Mouse (Mus musculus) C2C12 (cell line): Measurements from ENCODE around the gene Ubald1. TPM values are rescaled to one million over a fixed set of nuclear protein-coding genes. Genes with fewer than 3 reads are reported as not detected.

ENCODE experiments used
- H3K27me3 ChIP-seq: one replicate; pipeline ENCODE4 v1.6.1; 2011; ENCODE audit not compliant: control insufficient read depth, insufficient read depth, insufficient read length
- H3K36me3 ChIP-seq: one replicate; pipeline ENCODE4 v1.6.1; 2011; ENCODE audit not compliant: control insufficient read depth, insufficient read depth
- H3K4me3 ChIP-seq: one replicate; pipeline ENCODE4 v1.5.1; 2011; ENCODE audit warnings: mild to moderate bottlenecking, control low read depth; ENCODE audit not compliant: poor library complexity, insufficient read depth, severe bottlenecking
- H3K79me2 ChIP-seq: one replicate; pipeline ENCODE4 v1.6.1; 2011; ENCODE audit not compliant: control insufficient read depth, insufficient read depth
- H3K79me3 ChIP-seq: one replicate; pipeline ENCODE4 v1.6.1; 2011; ENCODE audit warnings: low read depth, control low read depth
- H3ac ChIP-seq: one replicate; pipeline ENCODE3; 2011; ENCODE audit warnings: low read depth; ENCODE audit not compliant: control insufficient read depth, insufficient read length
- CEBPB ChIP-seq: IDR thresholded peaks from one replicate; pipeline ENCODE4 v1.6.1; 2011; ENCODE audit warnings: low read depth, mild to moderate bottlenecking, control low read depth, moderate library complexity
- CTCF ChIP-seq: IDR thresholded peaks from one replicate; pipeline ENCODE4 v1.5.1; 2011; ENCODE audit not compliant: control insufficient read depth, insufficient read depth, insufficient read length
- FOSL1 ChIP-seq: IDR thresholded peaks from one replicate; pipeline ENCODE4 v1.8.0; 2011; ENCODE audit warnings: mild to moderate bottlenecking, low read length; ENCODE audit not compliant: poor library complexity, insufficient read depth, severe bottlenecking
- MAX ChIP-seq: IDR thresholded peaks from one replicate; pipeline ENCODE4 v1.6.1; 2011; ENCODE audit warnings: mild to moderate bottlenecking, control low read depth
- MYOD1 ChIP-seq: IDR thresholded peaks from one replicate; pipeline ENCODE4 v1.6.1; 2011; ENCODE audit warnings: low read depth; ENCODE audit not compliant: control insufficient read depth, insufficient read length
- MYOG ChIP-seq: IDR thresholded peaks from one replicate; pipeline ENCODE4 v1.6.1; 2011; ENCODE audit not compliant: control insufficient read depth, insufficient read length; ENCODE audit errors: extremely low read depth
- USF1 ChIP-seq: IDR thresholded peaks from one replicate; pipeline ENCODE4 v1.6.1; 2011; ENCODE audit warnings: low read depth, mild to moderate bottlenecking, control low read depth, moderate library complexity
- polyA plus RNA-seq: library from polyadenylated mRNA; unstranded; fragments of >200 nt; fragmentation: generic; extraction: Trizol; gene quantifications from one replicate; pipeline ENCODE4 v1.2.1, GENCODE M21; 2012; ENCODE audit warnings: missing spikeins

Gene Ubald1
- polyA plus RNA-seq, 1 experiment, result 63.2 TPM

GRCm38 (mm10) chr16:4897146-4897730, 17.1 kb upstream of the Ubald1 start:
- Histone ChIP-seq H3ac (no peak overlapping the region), H3K79me3 (peaks cover 9% of the 10 kb centered on the region), H3K4me3 (no peak overlapping the region), H3K27me3 (no peaks in the 10 kb centered on the region), H3K79me2 (peaks cover 5% of the 10 kb centered on the region), H3K36me3 (no peaks in the 10 kb centered on the region)
- TF ChIP-seq FOSL1 (no peak), MYOD1 (no peak), MYOG (no peak), USF1 (no peak), CEBPB (no peak), MAX (no peak), CTCF (no peak)

DNA sequence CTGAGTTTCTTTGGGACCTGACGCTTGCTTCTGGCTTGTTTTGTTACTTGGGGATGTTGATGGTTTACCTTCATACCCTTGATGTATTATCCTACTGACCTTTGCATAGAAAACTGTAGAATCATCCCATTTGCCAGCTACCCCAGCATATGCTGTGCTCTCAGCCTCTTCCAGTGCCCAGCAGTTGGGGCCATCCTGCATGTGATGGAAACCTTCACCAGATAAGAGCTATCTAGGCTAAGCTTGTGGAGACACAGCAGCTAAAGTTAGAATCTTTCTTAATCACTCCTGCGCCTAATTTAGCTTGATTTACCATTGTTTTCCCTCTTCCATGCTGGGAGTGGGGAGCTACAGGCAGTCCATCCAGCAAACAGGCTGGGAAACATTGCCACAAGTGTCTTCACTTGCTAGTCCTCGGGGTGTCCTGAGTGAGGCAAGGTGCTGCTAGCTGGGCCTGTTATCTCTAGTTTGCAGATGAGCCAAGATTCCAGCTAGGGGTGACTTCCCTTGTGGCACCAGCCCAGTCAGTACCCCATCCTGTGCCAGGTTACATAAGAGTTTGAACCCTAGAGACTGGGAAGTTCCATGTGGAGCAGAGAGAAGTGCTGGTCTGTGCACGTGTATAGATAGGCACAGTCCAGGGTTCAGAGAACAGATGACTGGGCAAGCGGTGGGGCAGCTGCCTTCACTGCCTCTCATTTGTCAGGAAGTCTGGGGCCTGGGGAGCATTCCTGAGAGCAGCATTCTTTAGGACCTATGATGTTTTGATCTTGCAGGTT, 16.3 kb upstream of the Ubald1 start:
- TF ChIP-seq MAX (no peak), USF1 (no peak), MYOD1 (no peak), CTCF (no peak), FOSL1 (no peak), MYOG (no peak), CEBPB (no peak)
- no peaks in the 10 kb centered on the region for H3K27me3 ChIP-seq
- peaks cover 5% of the 10 kb centered on the region for H3K79me2 ChIP-seq
- no peak overlapping the region for H3ac ChIP-seq
- peaks cover 9% of the 10 kb centered on the region for H3K79me3 ChIP-seq
- H3K36me3 ChIP-seq, result no peaks in the 10 kb centered on the region
- no peak overlapping the region for H3K4me3 ChIP-seq

- Histone ChIP-seq H3K79me2 (peaks cover 9% of the 10 kb centered on the region), H3K27me3 (no peaks in the 10 kb centered on the region), H3K79me3 (peaks cover 11% of the 10 kb centered on the region), H3K36me3 (no peaks in the 10 kb centered on the region), H3K4me3 (no peak overlapping the region), H3ac (no peak overlapping the region)
- TF ChIP-seq MYOG, result no peak
- TF ChIP-seq FOSL1, result no peak
- no peak for TF ChIP-seq USF1
- no peak for TF ChIP-seq CTCF
- TF ChIP-seq MAX, result no peak
- no peak for TF ChIP-seq CEBPB
- no peak for TF ChIP-seq MYOD1
Measured at GRCm38 (mm10) chr16:4894201-4894908, 14.2 kb upstream of the Ubald1 start.

- H3ac ChIP-seq, result no peak overlapping the region
- no peak overlapping the region for H3K4me3 ChIP-seq
- H3K27me3 ChIP-seq, result no peaks in the 10 kb centered on the region
- H3K79me2 ChIP-seq, result peaks cover 30% of the 10 kb centered on the region
- H3K36me3 ChIP-seq, result no peaks in the 10 kb centered on the region
- peaks cover 11% of the 10 kb centered on the region for H3K79me3 ChIP-seq
- TF ChIP-seq CEBPB, result no peak
- TF ChIP-seq CTCF, result no peak
- no peak for TF ChIP-seq MYOG
- no peak for TF ChIP-seq USF1
- TF ChIP-seq MYOD1, result no peak
- TF ChIP-seq MAX, result no peak
- no peak for TF ChIP-seq FOSL1
Measured at GRCm38 (mm10) chr16:4892171-4892570, 12.1 kb upstream of the Ubald1 start.

GRCm38 (mm10) chr16:4890201-4890709, 10.1 kb upstream of the Ubald1 start:
- Histone ChIP-seq H3ac (no peak overlapping the region), H3K27me3 (no peaks in the 10 kb centered on the region), H3K36me3 (no peaks in the 10 kb centered on the region), H3K79me3 (peaks cover 9% of the 10 kb centered on the region), H3K4me3 (no peak overlapping the region), H3K79me2 (peaks cover 40% of the 10 kb centered on the region)
- TF ChIP-seq CEBPB (no peak), MYOD1 (no peak), MYOG (no peak), FOSL1 (no peak), MAX (no peak), CTCF (no peak), USF1 (no peak)
